Mouse (Mus musculus): ENCODE measurements around the gene Rsph6a. TPM values are rescaled to one million over a fixed set of nuclear protein-coding genes. Genes with fewer than 3 reads are reported as not detected.
A peak's percentile ranks its signal among the peaks of the same experiment; 100 is the strongest.

Gene Rsph6a
- polyA plus RNA-seq, 1 experiment from 2014 or later = not detected

GRCm38 (mm10) chr7:19028067-19028466 lies 26.4 kb upstream of the Rsph6a start:
- H3K4me1 ChIP-seq (replicated peaks; ENCODE audit: control insufficient read depth, insufficient read depth, low read length) = 0 out of 2 replicates have a peak, but pooled peaks cover 2% of the 10 kb centered on the region
- ATAC-seq (replicated peaks; ENCODE audit: low FRiP score) = no peak

GRCm38 (mm10) chr7:19029084-19029653 lies 25.3 kb upstream of the Rsph6a start:
- no peak overlapping the region for H3K4me3 ChIP-seq (ENCODE audit: low read depth, low read length)
- no peaks in the 10 kb centered on the region for H3K27me3 ChIP-seq (ENCODE audit: control insufficient read depth, insufficient read depth, low read length)
- DNase-seq (ENCODE audit: low spot score) (peak; percentile 80), ATAC-seq (replicated peaks; ENCODE audit: low FRiP score) (peak; percentile 49)
- H3K4me2 ChIP-seq (ENCODE audit: low read depth, low read length, severe bottlenecking) = no peak overlapping the region
- H3K9me3 ChIP-seq (ENCODE audit: control insufficient read depth, low read length) = no peaks in the 10 kb centered on the region
- H3K36me3 ChIP-seq (ENCODE audit: control insufficient read depth, insufficient read depth, low read length) = peaks cover 17% of the 10 kb centered on the region; the same call in 1 of the 2 replicates
- 0 out of 2 replicates have a peak, but pooled peaks cover 2% of the 10 kb centered on the region for H3K4me1 ChIP-seq (replicated peaks; ENCODE audit: control insufficient read depth, insufficient read depth, low read length)
- 59% methylated on average over 6 of the region's 6 CpGs for WGBS
- H3K9ac ChIP-seq (ENCODE audit: low read length) = no peak overlapping the region
- no peak overlapping the region for H3K27ac ChIP-seq (ENCODE audit: low read depth, low read length)

More at GRCm38 (mm10) chr7:19028067-19028466, 26.4 kb upstream of the Rsph6a start:
- peaks cover 14% of the 10 kb centered on the region; the same call in 1 of the 2 replicates for H3K36me3 ChIP-seq (ENCODE audit: control insufficient read depth, insufficient read depth, low read length)
- DNase-seq (ENCODE audit: low spot score) = no peak
- H3K9ac ChIP-seq (ENCODE audit: low read length) = no peak overlapping the region
- no peak overlapping the region for H3K4me2 ChIP-seq (ENCODE audit: low read depth, low read length, severe bottlenecking)
- H3K27me3 ChIP-seq (ENCODE audit: control insufficient read depth, insufficient read depth, low read length) = peaks cover 7% of the 10 kb centered on the region
- H3K27ac ChIP-seq (ENCODE audit: low read depth, low read length) = no peak overlapping the region
- H3K9me3 ChIP-seq (ENCODE audit: control insufficient read depth, low read length) = no peaks in the 10 kb centered on the region
- no peak overlapping the region for H3K4me3 ChIP-seq (ENCODE audit: low read depth, low read length)

GRCm38 (mm10) chr7:19031641-19032040 lies 22.8 kb upstream of the Rsph6a start:
- Histone ChIP-seq H3K4me1 (replicated peaks; ENCODE audit: control insufficient read depth, insufficient read depth, low read length) (no peaks in the 10 kb centered on the region), H3K27ac (ENCODE audit: low read depth, low read length) (no peak overlapping the region), H3K36me3 (ENCODE audit: control insufficient read depth, insufficient read depth, low read length) (peaks cover 17% of the 10 kb centered on the region; the same call in 1 of the 2 replicates), H3K9ac (ENCODE audit: low read length) (no peak overlapping the region), H3K27me3 (ENCODE audit: control insufficient read depth, insufficient read depth, low read length) (no peaks in the 10 kb centered on the region), H3K9me3 (ENCODE audit: control insufficient read depth, low read length) (no peaks in the 10 kb centered on the region), H3K4me2 (ENCODE audit: low read depth, low read length, severe bottlenecking) (no peak overlapping the region), H3K4me3 (ENCODE audit: low read depth, low read length) (no peak overlapping the region)
- WGBS = 71% methylated on average over 4 of the region's 4 CpGs
- no peak for DNase-seq (ENCODE audit: low spot score)
- no peak for ATAC-seq (replicated peaks; ENCODE audit: low FRiP score)

GRCm38 (mm10) chr7:19044616-19045015 lies 9.9 kb upstream of the Rsph6a start:
- H3K27me3 ChIP-seq (ENCODE audit: control insufficient read depth, insufficient read depth, low read length) = no peaks in the 10 kb centered on the region
- H3K4me3 ChIP-seq (ENCODE audit: low read depth, low read length) = no peak overlapping the region
- H3K36me3 ChIP-seq (ENCODE audit: control insufficient read depth, insufficient read depth, low read length) = peaks cover 43% of the 10 kb centered on the region
- no peak overlapping the region for H3K9ac ChIP-seq (ENCODE audit: low read length)
- no peak for DNase-seq (ENCODE audit: low spot score)
- no peak overlapping the region for H3K27ac ChIP-seq (ENCODE audit: low read depth, low read length)
- no peaks in the 10 kb centered on the region for H3K9me3 ChIP-seq (ENCODE audit: control insufficient read depth, low read length)
- H3K4me1 ChIP-seq (replicated peaks; ENCODE audit: control insufficient read depth, insufficient read depth, low read length) = no peaks in the 10 kb centered on the region
- H3K4me2 ChIP-seq (ENCODE audit: low read depth, low read length, severe bottlenecking) = no peak overlapping the region
- ATAC-seq (replicated peaks; ENCODE audit: low FRiP score) = no peak
- whole genome bisulfite sequencing = 97% methylated on average over 6 of the region's 6 CpGs

GRCm38 (mm10) chr7:19046286-19047069 lies 8.0 kb upstream of the Rsph6a start:
- Histone ChIP-seq H3K4me1 (replicated peaks; ENCODE audit: control insufficient read depth, insufficient read depth, low read length) (no peaks in the 10 kb centered on the region), H3K9ac (ENCODE audit: low read length) (no peak overlapping the region), H3K4me3 (ENCODE audit: low read depth, low read length) (no peak overlapping the region), H3K36me3 (ENCODE audit: control insufficient read depth, insufficient read depth, low read length) (peaks cover 40% of the 10 kb centered on the region), H3K27me3 (ENCODE audit: control insufficient read depth, insufficient read depth, low read length) (no peaks in the 10 kb centered on the region), H3K4me2 (ENCODE audit: low read depth, low read length, severe bottlenecking) (no peak overlapping the region), H3K27ac (ENCODE audit: low read depth, low read length) (no peak overlapping the region), H3K9me3 (ENCODE audit: control insufficient read depth, low read length) (no peaks in the 10 kb centered on the region)
- WGBS = 91% methylated on average over 9 of the region's 11 CpGs
- ATAC-seq (replicated peaks; ENCODE audit: low FRiP score) (no peak), DNase-seq (ENCODE audit: low spot score) (no peak)

- ATAC-seq (replicated peaks; ENCODE audit: low FRiP score) = no peak
- no peaks in the 10 kb centered on the region for H3K9me3 ChIP-seq (ENCODE audit: control insufficient read depth, low read length)
- no peak for DNase-seq (ENCODE audit: low spot score)
- no peaks in the 10 kb centered on the region for H3K27me3 ChIP-seq (ENCODE audit: control insufficient read depth, insufficient read depth, low read length)
- no peaks in the 10 kb centered on the region for H3K4me1 ChIP-seq (replicated peaks; ENCODE audit: control insufficient read depth, insufficient read depth, low read length)
- peaks cover 36% of the 10 kb centered on the region for H3K36me3 ChIP-seq (ENCODE audit: control insufficient read depth, insufficient read depth, low read length)
- 92% methylated on average over 14 of the region's 14 CpGs for WGBS
- no peak overlapping the region for H3K4me3 ChIP-seq (ENCODE audit: low read depth, low read length)
- H3K4me2 ChIP-seq (ENCODE audit: low read depth, low read length, severe bottlenecking) = no peak overlapping the region
- no peak overlapping the region for H3K27ac ChIP-seq (ENCODE audit: low read depth, low read length)
- no peak overlapping the region for H3K9ac ChIP-seq (ENCODE audit: low read length)
Observed at GRCm38 (mm10) chr7:19048006-19048527, 6.4 kb upstream of the Rsph6a start.

GRCm38 (mm10) chr7:19049252-19049651 lies 5.2 kb upstream of the Rsph6a start:
- DNase-seq (ENCODE audit: low spot score) (no peak), ATAC-seq (replicated peaks; ENCODE audit: low FRiP score) (no peak)
- no peaks in the 10 kb centered on the region for H3K27me3 ChIP-seq (ENCODE audit: control insufficient read depth, insufficient read depth, low read length)
- WGBS = 88% methylated on average over 5 of the region's 5 CpGs
- H3K36me3 ChIP-seq (ENCODE audit: control insufficient read depth, insufficient read depth, low read length) = peaks cover 34% of the 10 kb centered on the region
- H3K4me1 ChIP-seq (replicated peaks; ENCODE audit: control insufficient read depth, insufficient read depth, low read length) = no peaks in the 10 kb centered on the region
- H3K4me2 ChIP-seq (ENCODE audit: low read depth, low read length, severe bottlenecking) = no peak overlapping the region
- no peak overlapping the region for H3K27ac ChIP-seq (ENCODE audit: low read depth, low read length)
- H3K4me3 ChIP-seq (ENCODE audit: low read depth, low read length) = no peak overlapping the region
- no peak overlapping the region for H3K9ac ChIP-seq (ENCODE audit: low read length)
- H3K9me3 ChIP-seq (ENCODE audit: control insufficient read depth, low read length) = no peaks in the 10 kb centered on the region

GRCm38 (mm10) chr7:19050172-19050571 lies 4.3 kb upstream of the Rsph6a start:
- Histone ChIP-seq H3K27me3 (ENCODE audit: control insufficient read depth, insufficient read depth, low read length) (no peaks in the 10 kb centered on the region), H3K4me1 (replicated peaks; ENCODE audit: control insufficient read depth, insufficient read depth, low read length) (no peaks in the 10 kb centered on the region), H3K9me3 (ENCODE audit: control insufficient read depth, low read length) (no peaks in the 10 kb centered on the region), H3K4me3 (ENCODE audit: low read depth, low read length) (no peak overlapping the region), H3K36me3 (ENCODE audit: control insufficient read depth, insufficient read depth, low read length) (peaks cover 28% of the 10 kb centered on the region), H3K9ac (ENCODE audit: low read length) (no peak overlapping the region), H3K27ac (ENCODE audit: low read depth, low read length) (no peak overlapping the region), H3K4me2 (ENCODE audit: low read depth, low read length, severe bottlenecking) (no peak overlapping the region)
- DNase-seq (ENCODE audit: low spot score) = no peak
- ATAC-seq (replicated peaks; ENCODE audit: low FRiP score) = no peak
- WGBS = 86% methylated on average over 8 of the region's 8 CpGs
